ENCODE assay signal across 9 mouse cellular contexts in the genomic region with DNA sequence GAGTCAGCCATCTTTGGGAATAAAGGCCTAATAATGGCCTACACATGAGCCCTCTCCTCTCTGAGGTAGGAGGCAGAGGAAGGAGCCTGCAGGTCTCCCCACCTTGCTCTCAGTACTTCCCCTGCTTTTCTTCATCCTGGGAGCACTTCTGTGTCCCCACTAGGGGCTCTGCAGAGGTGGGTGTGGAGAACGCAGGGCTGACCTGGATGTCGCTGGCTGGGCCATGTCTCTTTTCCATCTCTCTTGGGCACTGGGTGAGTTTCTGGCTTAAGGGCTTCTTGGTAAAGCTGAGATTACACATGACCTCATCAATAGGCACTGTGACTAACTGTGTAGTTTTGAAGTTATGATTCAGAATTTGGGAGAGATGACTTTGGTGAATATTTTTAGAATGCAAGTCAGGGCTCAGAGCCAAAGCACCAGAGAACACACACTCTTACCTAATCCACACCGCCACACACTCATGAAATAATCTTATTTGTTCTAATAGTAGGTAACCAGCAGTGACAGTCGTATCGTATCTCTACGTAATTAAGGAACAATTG. TPM values are rescaled to one million over a fixed set of nuclear protein-coding genes. Genes with fewer than 3 reads are reported as not detected.
DNase-seq lines count a peak whose midpoint lies in the region; ATAC-seq lines count a peak whose summit lies in the region.
"Had no signal": no experiment of that assay in that cellular context is flagged by ENCODE, and none has a peak within 500 bp of the region (broad histone marks: within the 10 kb centered on the region; RNA-seq: fewer than 3 reads in every experiment).

No protein-coding gene starts in this region.

- H3K36me3 ChIP-seq in kidney, embryonic 14.5 days (ENCODE audit: control insufficient read depth, insufficient read depth, low read length) = peaks cover 5% of the 10 kb centered on the region; the same call in 1 of the 2 replicates
- peaks cover 35% of the 10 kb centered on the region for H3K36me3 ChIP-seq in embryonic facial prominence, embryonic 10.5 days (replicated peaks)
- peaks cover 27% of the 10 kb centered on the region for H3K36me3 ChIP-seq in hindbrain, embryonic 14.5 days (replicated peaks; ENCODE audit: control insufficient read depth, insufficient read depth)
- H3K36me3 ChIP-seq in midbrain, embryonic 16.5 days (ENCODE audit: control insufficient read depth, insufficient read depth, low read length) = peaks cover 3% of the 10 kb centered on the region; the same call in 1 of the 2 replicates

- H3K9ac ChIP-seq in kidney, embryonic 14.5 days (ENCODE audit: low read depth, low read length) = peak overlapping the region; percentile 60; the same call in 1 of the 2 replicates
- 0 out of 2 replicates have a peak overlapping the region, but pooled peaks have one; percentile 59 for H3K9ac ChIP-seq in hindbrain, embryonic 14.5 days
- no peak overlapping the region for H3K9ac ChIP-seq in midbrain, embryonic 16.5 days (ENCODE audit: low read depth, low read length)

- DNase-seq in kidney, postnatal 14 days = no peak
- DNase-seq in embryonic facial prominence, embryonic 10.5 days (ENCODE audit: low spot score) = no peak
- DNase-seq in hindbrain, embryonic 14.5 days (ENCODE audit: low spot score) = no peak
- no peak for DNase-seq in cerebellum, adult 18-20 months
- no peak for DNase-seq in spleen, adult 18-20 months
- DNase-seq in cerebellum, adult 9-11 months = no peak

- H3K4me1 ChIP-seq in kidney, embryonic 14.5 days (ENCODE audit: control insufficient read depth, insufficient read depth, low read length) = peaks cover 30% of the 10 kb centered on the region; the same call in 1 of the 2 replicates
- H3K4me1 ChIP-seq in embryonic facial prominence, embryonic 10.5 days = peaks cover 64% of the 10 kb centered on the region
- peaks cover 30% of the 10 kb centered on the region for H3K4me1 ChIP-seq in hindbrain, embryonic 14.5 days (replicated peaks; ENCODE audit: control insufficient read depth, insufficient read depth, low read length)
- peaks cover 30% of the 10 kb centered on the region for H3K4me1 ChIP-seq in midbrain, embryonic 16.5 days (ENCODE audit: control insufficient read depth, insufficient read depth, low read length)

- 74% methylated on average over 6 of the region's 6 CpGs for WGBS in kidney, embryonic 14.5 days
- WGBS in embryonic facial prominence, embryonic 10.5 days = 57% methylated on average over 6 of the region's 6 CpGs
- 52% methylated on average over 6 of the region's 6 CpGs for WGBS in hindbrain, embryonic 14.5 days
- 60% methylated on average over 6 of the region's 6 CpGs for WGBS in midbrain, embryonic 16.5 days

- no peak overlapping the region for H3K27ac ChIP-seq in kidney, embryonic 14.5 days (ENCODE audit: low read depth, low read length)
- H3K27ac ChIP-seq in embryonic facial prominence, embryonic 10.5 days (replicated peaks) = no peak overlapping the region; the same call in 1 of the 2 replicates
- H3K27ac ChIP-seq in hindbrain, embryonic 14.5 days = no peak overlapping the region
- no peak overlapping the region for H3K27ac ChIP-seq in midbrain, embryonic 16.5 days (ENCODE audit: low read length)

- H3K27me3 ChIP-seq in kidney, embryonic 14.5 days (ENCODE audit: control insufficient read depth, insufficient read depth, low read length) = no peaks in the 10 kb centered on the region
- peaks cover 29% of the 10 kb centered on the region for H3K27me3 ChIP-seq in embryonic facial prominence, embryonic 10.5 days (replicated peaks; ENCODE audit: low read depth, poor library complexity, severe bottlenecking)
- no peaks in the 10 kb centered on the region for H3K27me3 ChIP-seq in hindbrain, embryonic 14.5 days (ENCODE audit: control insufficient read depth, insufficient read depth, low read length)
- no peaks in the 10 kb centered on the region for H3K27me3 ChIP-seq in midbrain, embryonic 16.5 days (ENCODE audit: control insufficient read depth, insufficient read depth, low read depth, low read length)
- H3K27me3 ChIP-seq: Patski had no signal

- peak overlapping the region; percentile 40 for H3K4me3 ChIP-seq in kidney, embryonic 14.5 days (ENCODE audit: low read length)
- H3K4me3 ChIP-seq in embryonic facial prominence, embryonic 10.5 days = peak overlapping the region; percentile 58
- peak overlapping the region; percentile 31; the same call in 1 of the 2 replicates for H3K4me3 ChIP-seq in hindbrain, embryonic 14.5 days (replicated peaks; ENCODE audit: low read length)
- 0 out of 2 replicates have a peak overlapping the region, but pooled peaks have one; percentile 44 for H3K4me3 ChIP-seq in midbrain, embryonic 16.5 days (ENCODE audit: low read depth, low read length)

- no peak for ATAC-seq in kidney, embryonic 14.5 days (ENCODE audit: low FRiP score, low TSS enrichment)
- no peak for ATAC-seq in hindbrain, embryonic 14.5 days (ENCODE audit: low FRiP score)
- no peak for ATAC-seq in midbrain, embryonic 16.5 days

- peak overlapping the region; percentile 76 for H3K4me2 ChIP-seq in kidney, embryonic 14.5 days (replicated peaks; ENCODE audit: low read depth, low read length)
- peak overlapping the region; percentile 78 for H3K4me2 ChIP-seq in hindbrain, embryonic 14.5 days (replicated peaks)
- H3K4me2 ChIP-seq in midbrain, embryonic 16.5 days (ENCODE audit: low read length) = peak overlapping the region; percentile 82

- no peaks in the 10 kb centered on the region for H3K9me3 ChIP-seq in kidney, embryonic 14.5 days (ENCODE audit: control insufficient read depth, low read length)
- no peaks in the 10 kb centered on the region for H3K9me3 ChIP-seq in embryonic facial prominence, embryonic 10.5 days
- H3K9me3 ChIP-seq in hindbrain, embryonic 14.5 days (ENCODE audit: control insufficient read depth, low read length) = no peaks in the 10 kb centered on the region
- no peaks in the 10 kb centered on the region for H3K9me3 ChIP-seq in midbrain, embryonic 16.5 days (replicated peaks; ENCODE audit: control insufficient read depth, low read length, poor library complexity, severe bottlenecking)

RNA-seq across cellular contexts. Expression of gene Kcne1, which starts 39.4 kb away (rescaled TPM):
- 0.85 and 1.5 TPM in 2 replicates for polyA plus RNA-seq in kidney, embryonic 14.5 days (2014; fragmentation: Nextera tagmentation; extraction: Ambion mirVana)
- polyA plus RNA-seq in embryonic facial prominence, embryonic 10.5 days (2016; fragmentation: Nextera tagmentation; extraction: Ambion mirVana) = 0.29 and 1.1 TPM in 2 replicates
- polyA plus RNA-seq in hindbrain, embryonic 14.5 days (2014; fragmentation: Nextera tagmentation; extraction: Ambion mirVana) = 0.23 TPM in 1 of 2 replicates, not detected in the other
- polyA plus RNA-seq in midbrain, embryonic 16.5 days (2015; fragmentation: Nextera tagmentation; extraction: Ambion mirVana) = not detected in 2 replicates
- polyA plus RNA-seq: Patski had no signal
